Mouse (Mus musculus) adrenal gland, postnatal 36 days (tissue): ENCODE results near the gene Plscr1. TPM values are rescaled to one million over a fixed set of nuclear protein-coding genes. Genes with fewer than 3 reads are reported as not detected.

Source experiments
- DNase-seq, 2 experiments: peaks; one replicate each; pipeline ENCODE4 v3.0.0; 2021; ENCODE audit warnings: mixed read lengths in 1 of 2
- long read RNA-seq, 2 experiments: library from polyadenylated mRNA; stranded (forward); transcript quantifications; one replicate each; pipeline ENCODE4 v2.0.0; 2021; ENCODE audit warnings: borderline sequencing depth in 2 of 2
- total RNA-seq, 2 experiments: library from RNA; stranded (reverse); gene quantifications; 2 replicates each; pipeline ENCODE4 v1.2.3; 2021

Gene Plscr1
- total RNA-seq = 10 to 100 TPM; 10.5 to 14.1 TPM
- long read RNA-seq, experiment 1, transcript Plscr1-201 (9 exons, 2,302 nt) = major isoform, 13 of 16 reads
- long read RNA-seq, experiment 1, partial matches to known transcripts = 1 of 16 reads
- long read RNA-seq, experiment 1, other reads (novel, unspliced or antisense) = 2 of 16 reads
- long read RNA-seq, experiment 2, partial matches to known transcripts = 0 of 3 reads
- long read RNA-seq, experiment 2, other reads (novel, unspliced or antisense) = 0 of 3 reads

- no peak for DNase-seq
These were observed at the start of gene Plscr1 for GRCm38 (mm10) chr9:92249447-92249852. Gene Plscr1, plus strand, starts transcription at chr9:92249750.

- no peak for DNase-seq
These were observed 45.2 kb upstream of the Plscr1 start for GRCm38 (mm10) chr9:92204397-92204796.

GRCm38 (mm10) chr9:92207307-92207706 lies 42.2 kb upstream of the Plscr1 start:
- DNase-seq = peak; percentile 37 to 68

DNA sequence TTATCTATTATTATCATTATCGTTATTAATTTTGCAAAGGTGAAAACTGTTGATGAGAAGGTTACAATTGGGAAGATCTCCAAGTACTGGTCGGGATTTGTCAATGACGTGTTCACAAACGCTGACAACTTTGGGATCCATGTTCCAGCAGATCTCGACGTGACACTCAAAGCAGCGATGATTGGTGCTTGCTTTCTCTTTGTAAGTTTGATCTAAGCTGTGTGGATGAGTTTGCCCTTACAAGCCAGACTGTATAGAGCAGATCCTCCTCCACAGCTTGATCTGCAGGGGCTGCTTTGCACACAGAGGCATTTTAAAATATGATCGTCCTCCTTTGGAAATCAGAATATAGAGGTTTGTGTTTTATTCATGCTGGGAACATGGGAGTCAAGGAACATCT lies 41.8 kb upstream of the Plscr1 start:
- no peak for DNase-seq

DNA sequence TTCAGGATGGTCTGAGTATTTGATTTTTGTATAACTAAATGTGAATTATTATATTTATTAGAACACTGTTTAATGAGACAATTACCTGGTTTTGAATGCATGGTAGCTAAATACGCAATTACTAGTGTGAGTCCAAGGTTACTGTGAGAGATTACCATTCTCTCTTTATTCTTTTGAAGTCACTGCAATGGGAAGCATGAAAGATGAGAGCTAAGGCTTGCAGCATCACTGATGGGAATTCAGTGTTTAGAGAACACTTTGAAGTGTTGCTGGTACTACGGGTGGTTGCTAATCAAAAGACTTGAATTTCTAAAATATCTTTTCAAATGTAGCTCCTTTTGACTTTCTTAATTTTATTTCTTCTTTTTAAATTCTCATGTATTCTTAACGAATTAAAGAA lies 39.7 kb upstream of the Plscr1 start:
- DNase-seq = no peak

GRCm38 (mm10) chr9:92210386-92210967 lies 39.1 kb upstream of the Plscr1 start:
- no peak for DNase-seq

DNA sequence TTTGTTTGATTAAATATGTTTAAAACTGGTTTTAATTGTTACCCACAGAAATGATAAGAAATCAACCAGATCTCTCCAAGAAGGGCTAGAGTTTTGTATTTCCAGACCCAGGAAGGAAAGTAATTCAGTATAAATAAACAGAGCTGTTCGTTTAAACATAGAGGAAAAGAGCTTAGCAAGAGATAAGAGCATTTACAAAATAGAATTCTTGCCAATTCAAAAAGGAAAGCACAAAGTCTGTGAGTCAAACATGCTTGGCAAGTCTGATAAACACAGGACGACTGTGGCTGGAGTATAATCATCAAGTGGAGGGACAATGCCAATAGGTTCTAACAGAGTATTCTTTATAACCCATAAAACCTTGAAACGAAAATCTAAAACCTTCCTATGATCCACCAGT lies 38.5 kb upstream of the Plscr1 start:
- DNase-seq = no peak

DNA sequence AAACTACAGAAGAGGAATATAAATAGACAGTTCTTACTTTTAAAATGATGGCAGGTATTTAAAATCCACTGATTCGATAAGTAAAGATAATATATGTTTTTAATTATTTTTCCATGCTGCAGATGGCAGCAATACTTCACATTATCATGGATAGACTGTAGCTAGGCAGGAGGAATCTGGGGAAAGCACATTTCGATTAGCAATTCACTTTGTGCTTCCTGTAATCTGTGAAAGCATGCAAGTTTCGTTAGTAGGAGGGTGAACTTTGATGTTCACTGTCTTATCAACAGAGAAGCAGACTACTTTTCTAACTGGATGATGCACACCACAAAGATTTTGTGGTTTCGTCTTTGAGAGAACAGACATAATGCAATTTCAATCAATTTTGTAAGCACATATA lies 32.1 kb upstream of the Plscr1 start:
- DNase-seq = no peak

DNA sequence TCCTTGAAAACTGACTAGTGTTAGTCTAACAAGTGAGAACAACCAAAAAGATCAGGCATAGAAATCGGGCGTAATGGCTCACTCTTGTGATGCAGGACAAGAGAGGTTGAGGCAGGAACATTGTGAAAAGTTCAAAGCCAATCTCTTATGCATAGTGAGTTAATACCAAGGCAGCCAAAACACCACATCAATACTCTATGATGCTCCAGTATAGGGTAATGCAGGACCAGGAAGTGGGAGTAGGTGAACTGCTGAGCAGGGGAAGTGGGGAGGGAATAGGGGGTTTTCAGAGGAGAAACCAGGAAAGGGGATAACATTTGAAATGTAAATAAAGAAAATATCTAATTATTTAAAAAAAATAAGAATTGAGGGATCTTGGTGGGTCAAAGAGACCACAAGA lies 31.7 kb upstream of the Plscr1 start:
- no peak for DNase-seq

DNA sequence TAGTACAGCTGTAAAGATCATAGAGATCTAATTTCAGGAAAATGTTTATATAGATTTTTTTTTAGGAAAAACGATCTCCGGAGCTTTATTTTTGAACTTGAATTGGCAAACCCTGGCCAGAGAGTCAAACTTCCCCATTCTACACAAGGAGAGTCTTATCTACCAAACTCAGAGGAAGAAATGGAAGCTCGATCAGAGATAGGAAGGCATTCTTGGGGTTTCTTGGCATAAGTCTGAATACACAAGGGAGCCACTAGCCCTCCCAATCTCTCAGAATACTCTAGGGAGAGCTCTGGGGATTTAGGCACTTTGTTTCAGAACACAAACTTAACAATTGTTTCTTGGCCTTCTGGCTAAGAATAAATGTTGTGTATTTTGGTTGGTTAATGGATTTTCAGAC lies 29.4 kb upstream of the Plscr1 start:
- no peak for DNase-seq

- no peak for DNase-seq
These were observed 28.1 kb upstream of the Plscr1 start for GRCm38 (mm10) chr9:92221480-92221879.

- peak in 1 of 2 experiments; percentile 12 for DNase-seq
These were observed 24.8 kb upstream of the Plscr1 start for GRCm38 (mm10) chr9:92224598-92225231.

GRCm38 (mm10) chr9:92226127-92226655 lies 23.4 kb upstream of the Plscr1 start:
- no peak for DNase-seq

GRCm38 (mm10) chr9:92226795-92227194 lies 22.8 kb upstream of the Plscr1 start:
- DNase-seq = no peak

DNA sequence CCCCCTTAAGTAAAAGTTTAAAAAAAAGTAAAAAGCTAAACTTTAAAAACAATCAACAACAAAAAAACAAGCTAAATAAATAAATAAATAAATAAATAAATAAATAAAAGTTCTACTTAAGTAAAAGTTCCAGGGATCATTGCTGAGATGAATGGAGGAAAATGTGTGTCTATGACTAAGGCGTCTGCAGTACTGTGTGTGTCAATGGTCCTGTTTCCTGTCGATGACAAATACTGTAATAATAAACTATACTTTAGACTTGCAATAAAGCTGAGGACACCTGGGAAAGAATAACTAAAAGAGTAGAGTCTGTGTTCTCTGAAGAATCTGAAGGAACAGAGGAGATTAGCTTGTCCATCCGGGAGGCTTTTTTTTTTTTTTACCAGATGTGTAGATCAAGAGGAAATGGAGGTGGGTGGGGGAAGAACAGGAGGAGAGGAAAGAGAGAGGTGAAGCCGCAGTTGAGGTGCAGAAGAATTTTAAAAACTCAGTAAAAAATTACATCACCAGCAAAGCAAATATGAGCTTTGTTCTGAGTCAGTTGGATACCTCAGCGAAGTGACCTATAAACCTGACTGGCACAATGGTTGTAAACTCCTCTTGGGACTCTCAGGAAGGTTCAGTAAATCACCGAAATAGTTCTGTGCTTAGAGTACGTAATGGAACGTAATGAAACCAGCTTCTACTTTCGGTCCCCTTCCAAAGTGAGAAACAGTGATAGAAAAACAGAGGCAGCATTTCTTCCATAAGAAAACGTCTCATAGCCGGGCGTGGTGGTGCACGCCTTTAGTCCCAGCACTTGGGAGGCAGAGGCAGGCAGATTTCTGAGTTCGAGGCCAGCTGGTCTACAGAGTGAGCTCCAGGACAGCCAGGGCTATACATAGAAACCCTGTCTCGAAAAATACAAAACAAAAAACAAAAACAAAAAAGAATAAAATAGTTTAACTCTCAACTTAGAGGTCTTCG lies 20.4 kb upstream of the Plscr1 start:
- no peak for DNase-seq

- DNase-seq = no peak
These were observed 19.7 kb upstream of the Plscr1 start for GRCm38 (mm10) chr9:92229833-92230205.

DNA sequence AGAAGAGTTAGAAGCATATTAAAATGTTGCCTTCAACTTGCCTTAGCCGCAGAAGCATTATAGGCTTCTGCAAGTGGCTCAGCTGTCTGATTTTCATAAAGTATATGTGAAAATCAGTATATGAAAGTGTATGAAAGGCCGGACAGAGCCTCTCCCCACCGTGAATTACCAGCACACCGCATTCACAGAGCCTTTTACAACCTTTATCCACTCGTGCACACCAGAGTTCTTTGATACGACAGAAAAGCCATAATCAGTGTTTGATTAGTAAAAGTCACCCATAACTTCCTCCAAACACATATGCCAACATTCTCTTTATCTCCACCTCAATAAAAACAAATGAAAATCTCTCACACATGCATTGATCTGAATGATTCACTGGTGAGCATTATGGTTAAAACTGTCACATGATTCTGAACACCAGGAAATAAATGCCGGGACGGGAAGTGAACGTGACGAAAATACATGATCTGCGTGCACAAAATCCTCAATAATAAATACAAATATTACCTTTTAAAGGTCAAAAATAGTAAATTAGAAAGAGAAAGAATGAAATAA lies 14.6 kb upstream of the Plscr1 start:
- DNase-seq = no peak

DNA sequence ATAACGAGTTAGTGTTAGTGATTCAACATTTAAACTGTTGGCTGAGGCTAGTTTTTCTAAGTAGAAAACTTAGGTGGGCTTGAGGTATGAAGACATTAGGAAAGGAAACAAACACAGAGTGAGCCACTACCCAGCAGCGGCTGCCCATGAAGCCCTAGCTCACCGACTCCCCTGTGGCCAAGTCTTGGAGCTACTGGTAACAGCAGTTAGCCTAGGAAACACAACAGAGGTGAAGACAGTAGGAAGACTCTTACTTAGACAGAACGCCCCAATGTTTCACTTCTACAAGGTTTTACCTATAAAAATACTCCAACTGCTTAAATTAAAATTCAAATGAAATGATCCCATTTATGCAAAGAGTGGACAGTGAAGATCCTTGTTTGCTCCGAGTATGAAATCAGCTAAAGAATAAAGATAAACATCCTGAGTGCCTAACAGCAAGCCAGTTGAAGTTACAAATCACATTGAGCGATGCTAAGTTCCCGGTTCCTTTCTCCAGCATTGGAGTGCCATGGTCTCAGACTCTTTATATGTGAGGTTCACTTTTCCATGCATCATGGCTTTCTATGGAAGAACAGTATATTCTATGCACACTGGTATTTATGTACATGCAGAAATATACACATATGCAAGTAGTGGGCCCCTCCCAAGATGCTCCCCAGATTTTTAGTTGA lies 640 bp upstream of the Plscr1 start:
- DNase-seq = no peak

- DNase-seq = peak; percentile 83 to 88
These were observed 630 bp downstream of the Plscr1 start for GRCm38 (mm10) chr9:92249987-92250772.

GRCm38 (mm10) chr9:92252718-92253117 lies 3.2 kb downstream of the Plscr1 start:
- no peak for DNase-seq
